Mouse (Mus musculus) Patski (cell line): Measurements from ENCODE around the gene Jam2. TPM values are rescaled to one million over a fixed set of nuclear protein-coding genes. Genes with fewer than 3 reads are reported as not detected.
A peak's percentile ranks its signal among the peaks of the same experiment; 100 is the strongest.

Experiments
- ATAC-seq: fragments of 100-300 bp; one replicate; pipeline ENCODE4 v1.8.0; 2021
- CTCF ChIA-PET: fragments of 350-600 bp; sonication (Branson Sonifier 250); formaldehyde crosslinking; loops from one replicate; lab custom pipeline; 2022; ENCODE audit warnings: inconsistent platforms; lab: Charles Lee
- POLR2A ChIA-PET: fragments of 350-600 bp; sonication (Branson Sonifier 250); formaldehyde crosslinking; loops from one replicate; lab custom pipeline; 2022; ENCODE audit warnings: antibody characterized with exemption, inconsistent platforms; lab: Charles Lee
- DNase-seq: peaks from one replicate; pipeline ENCODE4 v3.0.0-alpha.2; 2011; ENCODE audit warnings: low read depth, low spot score
- H3K27me3 ChIP-seq: fragments of 371-371 bp; one replicate; pipeline ENCODE4 v1.5.1; 2021
- CTCF ChIP-seq: fragments of 100-300 bp; IDR thresholded peaks from one replicate; pipeline ENCODE4 v1.5.1; 2021
- in situ Hi-C: fragments of 300-500 bp; cut with MboI; formaldehyde crosslinking; loops from 3 replicates; pipeline ENCODE4 v1.11.1; 2018; ENCODE audit warnings: low pct_unique_long_range_greater_than_20kb, mixed read lengths
- polyA plus RNA-seq: library from polyadenylated mRNA; unstranded; gene quantifications from one replicate; pipeline ENCODE4 v1.2.3, GENCODE M21; 2021

The Jam2 gene
- 0.05 TPM for polyA plus RNA-seq

DNA sequence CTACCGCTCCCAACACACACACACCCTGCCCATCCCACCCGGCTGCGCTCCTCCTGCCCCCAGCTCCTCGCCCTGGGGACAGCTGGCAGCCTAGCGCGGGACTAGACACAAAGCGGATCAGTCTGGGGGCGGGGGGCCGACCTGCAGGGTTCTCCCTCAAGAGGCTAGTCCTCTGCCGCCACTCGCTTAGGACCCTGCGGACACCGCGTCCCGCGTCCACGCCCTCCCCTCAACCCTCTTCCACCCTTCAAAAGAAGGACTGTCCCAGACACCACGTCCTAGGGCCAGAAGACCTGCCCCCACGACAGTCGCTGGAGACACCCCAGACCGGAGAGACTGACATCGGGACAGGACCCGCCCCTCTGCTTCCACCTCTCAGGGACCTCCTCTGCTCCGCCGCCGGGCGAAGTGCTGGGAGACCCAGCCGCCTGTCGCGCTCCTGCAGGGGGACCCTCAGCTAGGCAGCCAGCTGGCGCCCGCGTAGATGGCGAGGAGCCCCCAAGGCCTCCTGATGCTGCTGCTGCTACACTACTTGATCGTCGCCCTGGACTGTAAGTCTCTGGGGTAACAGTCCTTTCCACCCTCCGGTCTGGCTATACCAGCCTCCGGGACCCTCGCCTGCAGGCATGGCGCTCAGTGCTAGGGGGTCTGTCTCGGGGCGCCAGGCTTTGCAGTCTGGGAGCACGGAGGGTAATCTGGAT is at the start of gene Jam2:
Gene Jam2 (plus strand): TSS at position 121 of the 701 bp plus-strand sequence.
- TF ChIP-seq CTCF = no peak
- ChIA-PET CTCF (interaction anchor here (1.2 kb wide), 1 partner anchor 9 kb away, joined by 4 read pairs; no protein-coding TSS in a partner anchor), POLR2A (no interaction called here)
- no peak for DNase-seq
- in situ Hi-C loops = no loop called here
- ATAC-seq = peak; percentile 58
- H3K27me3 ChIP-seq = peaks cover 6% of the 10 kb centered on the region

DNA sequence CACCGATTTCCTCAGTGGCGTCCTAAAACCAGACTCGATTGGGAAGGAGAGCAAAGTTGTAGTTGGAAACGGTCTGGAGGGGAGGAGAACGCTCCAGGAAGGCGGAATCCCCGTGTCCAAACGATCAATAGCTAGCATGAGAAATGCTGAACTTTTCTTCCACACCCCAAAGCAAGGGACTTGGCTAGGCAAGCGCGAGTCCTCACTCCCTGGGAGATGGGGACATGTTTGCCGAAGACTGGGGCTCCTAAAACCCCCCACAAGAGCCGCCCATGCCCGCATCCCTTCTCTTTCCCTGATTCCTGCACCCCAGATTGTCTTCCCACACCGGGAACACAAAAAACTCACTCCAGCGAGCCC is 39.1 kb upstream of the Jam2 start:
- ATAC-seq (peak; percentile 37), DNase-seq (no peak)
- in situ Hi-C loops = loop anchor here (5.0 to 25.0 kb wide), 2 partner anchors 98 to 953 kb away; partner anchors contain the start of gene Gabpa
- POLR2A ChIA-PET = interaction anchor here (0.6 to 1.2 kb wide), 2 partner anchors 97 to 213 kb away, joined by 3 read pairs; no protein-coding TSS in a partner anchor
- H3K27me3 ChIP-seq = no peaks in the 10 kb centered on the region
- TF ChIP-seq CTCF = no peak
- CTCF ChIA-PET = interaction anchor here (1.4 to 2.6 kb wide), 5 partner anchors 16 to 99 kb away, joined by 5 to 13 read pairs (median 8); partner anchors contain the start of genes Atp5j and Gabpa

DNA sequence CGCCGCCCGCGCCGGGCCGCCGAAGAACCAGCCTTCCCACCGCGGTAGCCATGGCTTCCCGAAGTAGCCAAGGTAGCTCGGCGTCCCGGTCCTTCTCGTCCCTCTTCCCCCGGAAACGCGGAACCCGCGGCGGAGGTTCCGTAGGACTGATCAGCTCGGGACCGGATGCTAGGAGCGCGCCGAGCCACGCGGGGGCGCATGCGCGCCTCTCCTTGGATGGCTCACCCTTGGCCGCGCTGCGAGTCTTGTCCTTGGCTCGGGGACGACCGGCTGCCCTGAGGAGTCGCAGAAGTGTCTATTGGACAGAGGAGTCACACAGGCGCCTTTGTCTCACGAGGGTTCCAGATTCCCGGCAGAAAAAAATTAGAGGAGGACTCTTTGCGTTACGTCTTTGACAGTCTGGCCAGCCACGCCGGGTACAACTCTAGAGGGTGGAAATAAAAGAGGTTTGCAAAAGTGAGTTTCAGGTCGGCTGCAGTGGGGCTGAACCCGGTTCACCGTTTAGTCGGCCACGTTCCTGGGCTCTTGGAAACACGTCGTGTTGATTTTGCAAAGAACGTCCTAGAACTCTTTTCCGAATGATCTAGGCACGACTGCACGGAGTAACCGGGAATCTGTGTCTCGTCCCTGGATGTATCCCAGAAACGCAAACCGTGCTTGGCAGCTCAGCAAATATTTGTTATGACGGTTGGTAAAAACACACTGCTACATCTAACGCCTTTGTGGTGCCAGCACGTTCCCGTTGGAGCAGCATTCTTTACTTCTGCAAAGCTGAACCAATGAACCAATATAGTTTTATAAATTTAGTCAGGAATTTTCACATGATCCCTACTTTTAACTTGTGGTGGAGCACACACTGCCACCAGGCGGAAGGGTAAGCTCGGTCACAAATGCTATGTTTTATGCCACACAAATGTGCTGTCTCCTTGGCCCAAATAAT is 38.5 kb upstream of the Jam2 start, which contains the start of gene Mrpl39:
Gene Mrpl39 (minus strand): TSS at position 577 of the 940 bp plus-strand sequence.
- ATAC-seq (peak; percentile 99), DNase-seq (peak; percentile 75)
- in situ Hi-C loops = loop anchor here (5.0 to 25.0 kb wide), 2 partner anchors 97 to 952 kb away; partner anchors contain the start of gene Gabpa
- ChIA-PET POLR2A (interaction anchor here (1.2 kb wide), 1 partner anchor 97 kb away, joined by 3 read pairs; no protein-coding TSS in a partner anchor), CTCF (interaction anchor here (0.9 to 2.6 kb wide), 11 partner anchors 11 to 99 kb away, joined by 3 to 13 read pairs (median 5); partner anchors contain the start of genes Atp5j and Gabpa)
- TF ChIP-seq CTCF = peak; percentile 99
- H3K27me3 ChIP-seq = no peaks in the 10 kb centered on the region

DNA sequence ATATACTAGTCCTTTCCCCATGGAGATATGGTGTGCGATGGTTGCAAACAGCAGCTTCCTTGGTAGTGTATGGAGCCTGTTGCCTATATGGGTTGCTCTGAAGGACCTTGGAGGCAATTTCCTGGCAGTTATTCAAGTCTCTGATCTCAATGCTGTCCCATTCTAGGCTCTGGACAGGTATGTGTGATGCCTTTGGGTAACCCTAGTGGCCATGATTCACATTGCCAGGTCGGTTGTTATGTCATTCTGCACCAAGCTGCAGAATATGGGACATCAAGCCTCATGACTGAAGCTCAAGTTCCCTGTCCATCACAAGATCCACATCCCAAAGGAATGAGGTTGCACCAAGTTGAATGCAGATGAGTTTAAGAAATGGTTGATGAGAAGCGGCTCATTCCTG is 36.6 kb upstream of the Jam2 start:
- TF ChIP-seq CTCF = no peak
- ChIA-PET CTCF (interaction anchor here (0.9 to 1.6 kb wide), 3 partner anchors 12 to 90 kb away, joined by 4 to 5 read pairs (median 5); no protein-coding TSS in a partner anchor), POLR2A (no interaction called here)
- in situ Hi-C loops = loop anchor here (5.0 to 25.0 kb wide), 2 partner anchors 95 to 950 kb away; partner anchors contain the start of gene Gabpa
- H3K27me3 ChIP-seq = no peaks in the 10 kb centered on the region
- no peak for DNase-seq
- ATAC-seq = no peak

DNA sequence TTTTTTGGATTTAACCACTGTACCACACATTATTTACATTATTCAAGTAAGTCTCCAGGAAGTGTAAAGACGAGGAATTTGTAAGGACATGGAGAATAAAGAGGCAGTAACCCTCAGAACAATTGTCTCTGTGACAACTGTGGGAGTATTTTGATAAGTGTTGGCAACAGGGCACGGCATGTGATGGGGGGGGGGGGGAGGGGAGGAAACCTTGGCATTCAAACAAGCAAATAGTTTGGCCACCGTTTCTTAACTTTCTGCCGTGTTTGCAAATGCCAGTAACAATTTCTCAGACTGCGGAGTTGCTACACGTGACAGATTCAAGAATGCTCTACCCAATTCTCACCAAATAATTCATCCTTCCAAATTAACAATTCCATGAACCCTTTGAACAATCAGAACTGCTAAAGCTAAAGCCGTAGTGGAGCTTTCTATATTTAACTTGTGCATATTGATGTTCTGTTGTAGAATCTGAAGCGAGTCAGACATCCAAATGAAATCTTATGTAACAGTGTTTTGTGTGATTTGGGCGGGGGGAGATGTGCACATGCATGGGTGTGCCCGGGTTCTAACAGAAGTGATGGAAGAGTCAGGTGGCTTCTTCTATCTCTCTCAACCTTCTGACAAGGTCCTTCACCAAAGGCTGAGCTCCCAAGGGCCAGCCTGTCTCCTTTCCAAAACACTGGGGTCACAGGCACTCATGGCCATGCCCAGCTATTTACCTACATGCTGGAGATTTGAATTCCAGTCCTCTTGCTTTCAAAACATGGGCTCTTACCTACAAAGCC is 29.0 kb upstream of the Jam2 start:
- ATAC-seq = no peak
- ChIA-PET POLR2A (no interaction called here), CTCF (no interaction called here)
- H3K27me3 ChIP-seq = no peaks in the 10 kb centered on the region
- DNase-seq = no peak
- no peak for TF ChIP-seq CTCF
- in situ Hi-C loops = loop anchor here (25.0 kb wide), 1 partner anchor 942 kb away; no protein-coding TSS in a partner anchor

DNA sequence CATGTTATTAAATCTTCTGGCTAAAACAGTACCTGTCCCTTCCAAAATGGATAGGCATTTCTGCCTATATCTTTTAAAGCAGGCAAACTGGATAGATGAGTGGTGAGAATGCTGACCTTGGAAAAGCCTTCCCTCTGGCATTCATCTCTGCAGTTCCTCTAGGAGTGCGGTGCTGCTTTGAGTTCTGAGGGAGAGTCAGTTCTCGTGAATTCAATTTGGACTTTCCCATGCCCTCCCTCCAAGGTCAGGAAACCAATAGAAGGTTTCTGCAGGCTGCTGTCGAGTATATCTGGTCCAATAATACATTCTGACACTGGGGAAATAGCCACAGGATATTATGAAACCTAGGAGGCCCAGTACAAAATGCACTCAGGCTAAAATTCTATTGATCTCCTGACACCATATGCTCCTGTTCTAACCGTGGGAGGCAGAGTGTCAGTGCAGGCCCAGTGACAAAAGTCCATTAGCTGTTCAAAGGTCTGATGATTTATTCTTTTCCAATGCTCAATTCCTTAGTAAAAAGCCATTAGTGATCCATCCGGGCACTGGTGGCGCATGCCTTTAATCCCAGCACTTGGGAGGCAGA is 28.1 kb upstream of the Jam2 start:
- TF ChIP-seq CTCF = no peak
- no peak for DNase-seq
- in situ Hi-C loops = loop anchor here (25.0 kb wide), 1 partner anchor 941 kb away; no protein-coding TSS in a partner anchor
- H3K27me3 ChIP-seq = no peaks in the 10 kb centered on the region
- no peak for ATAC-seq
- ChIA-PET POLR2A (no interaction called here), CTCF (interaction anchor here (0.6 kb wide), 1 partner anchor 10 kb away, joined by 3 read pairs; the partner anchor contains the start of gene Mrpl39)

DNA sequence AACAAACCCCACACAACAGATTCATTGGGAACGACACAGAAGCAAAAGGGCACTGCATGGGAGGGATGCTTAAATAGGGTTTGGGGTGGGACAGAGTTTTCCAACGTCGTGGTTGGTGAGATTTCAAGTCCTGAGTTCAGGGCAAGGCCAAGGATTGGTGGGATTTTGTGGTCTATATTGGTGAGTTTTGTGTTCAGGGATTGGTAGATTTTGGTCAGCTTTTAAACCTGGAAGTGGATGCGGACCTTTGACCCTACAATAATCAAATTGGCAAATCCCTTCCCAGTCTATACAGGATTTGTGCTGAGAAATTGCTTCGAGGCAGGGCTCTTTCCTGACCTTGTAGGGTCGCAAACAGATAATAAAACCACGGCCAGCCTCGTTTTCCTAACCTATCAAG is 6.0 kb upstream of the Jam2 start:
- ATAC-seq = no peak
- in situ Hi-C loops = no loop called here
- no peak for DNase-seq
- ChIA-PET CTCF (no interaction called here), POLR2A (no interaction called here)
- no peak for TF ChIP-seq CTCF
- no peaks in the 10 kb centered on the region for H3K27me3 ChIP-seq

DNA sequence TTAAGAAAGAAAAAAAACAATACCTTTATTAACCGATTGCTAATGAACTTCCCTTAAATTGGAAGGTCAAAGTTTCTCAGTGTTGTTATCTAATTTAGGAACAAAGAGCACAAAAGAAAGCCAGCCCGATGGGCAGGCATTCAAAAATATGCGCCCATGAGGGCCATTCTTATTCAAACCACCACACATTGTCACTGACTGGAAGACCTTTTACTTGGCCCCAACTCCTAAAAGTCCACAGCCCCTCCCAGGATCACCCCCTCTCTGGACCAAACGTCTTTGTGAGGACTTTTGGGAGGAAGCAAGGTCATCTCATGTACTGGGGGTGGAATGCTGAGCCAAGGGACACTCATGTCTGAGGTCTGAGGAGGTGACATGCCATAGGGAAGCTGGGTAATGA is 4.7 kb upstream of the Jam2 start:
- in situ Hi-C loops = no loop called here
- no peak for ATAC-seq
- H3K27me3 ChIP-seq = peaks cover 3% of the 10 kb centered on the region
- ChIA-PET POLR2A (no interaction called here), CTCF (no interaction called here)
- no peak for DNase-seq
- no peak for TF ChIP-seq CTCF
